Mouse (Mus musculus) CH12.LX (cell line): Measurements from ENCODE around the gene Hs3st3b1. TPM values are rescaled to one million over a fixed set of nuclear protein-coding genes. Genes with fewer than 3 reads are reported as not detected.

Source experiments
- DNase-seq: peaks from one replicate; pipeline ENCODE4 v3.0.0-alpha.2; 2013; ENCODE audit errors: extremely low read depth
- H3K27ac ChIP-seq: 2 replicates; pipeline ENCODE4 v1.5.1; 2012; ENCODE audit warnings: low read depth, mild to moderate bottlenecking, control low read depth, moderate library complexity; ENCODE audit not compliant: insufficient read depth
- H3K27me3 ChIP-seq: replicated peaks from 2 replicates; pipeline ENCODE3; 2012; ENCODE audit warnings: inconsistent platforms
- H3K36me3 ChIP-seq, 2 experiments: replicated peaks in 1 of 2; 2 replicates each; pipeline versions ENCODE3 to v1.6.1; 2012; ENCODE audit warnings: inconsistent platforms in 1 of 2, low read length in 1 of 2, mild to moderate bottlenecking in 1 of 2, mixed read lengths in 1 of 2, moderate library complexity in 1 of 2; ENCODE audit not compliant: control insufficient read depth in 1 of 2, insufficient read depth in 1 of 2
- H3K4me1 ChIP-seq, 2 experiments: 2 replicates each; pipeline ENCODE4 v1.6.1; 2012; ENCODE audit warnings: inconsistent platforms in 1 of 2, moderate library complexity in 1 of 2; ENCODE audit not compliant: insufficient read depth in 2 of 2, control insufficient read depth in 1 of 2
- H3K4me2 ChIP-seq: 2 replicates; pipeline ENCODE4 v1.6.1; 2012; ENCODE audit warnings: low read depth, mild to moderate bottlenecking, control low read depth; ENCODE audit not compliant: poor library complexity, insufficient read depth, severe bottlenecking
- H3K4me3 ChIP-seq, 3 experiments: fragments of 150-350 bp in 1 of 3; sonication (generic) in 1 of 3; replicated peaks in 1 of 3; 2 replicates each; pipeline versions ENCODE3 to v1.5.1; 2011 to 2012; ENCODE audit warnings: low read depth in 2 of 3, low read length in 2 of 3, mild to moderate bottlenecking in 2 of 3, moderate library complexity in 2 of 3, control low read depth in 1 of 3, improper control_type of control experiment in 1 of 3, inconsistent platforms in 1 of 3, mixed read lengths in 1 of 3; ENCODE audit not compliant: poor library complexity in 1 of 3
- H3K79me2 ChIP-seq: replicated peaks from 2 replicates; pipeline ENCODE4 v1.6.1; 2012; ENCODE audit warnings: mild to moderate bottlenecking, moderate library complexity; ENCODE audit not compliant: control insufficient read depth, poor library complexity, insufficient read depth, severe bottlenecking; ENCODE audit errors: extremely low read depth
- H3K9ac ChIP-seq: 2 replicates; pipeline ENCODE4 v1.6.1; 2012; ENCODE audit warnings: low read depth, mild to moderate bottlenecking, control low read depth, moderate library complexity; ENCODE audit not compliant: insufficient read depth
- H3K9me3 ChIP-seq: replicated peaks from 2 replicates; pipeline ENCODE3; 2012; ENCODE audit warnings: low read length, inconsistent platforms, mixed read lengths
- BHLHE40 ChIP-seq: IDR thresholded peaks from 2 replicates; pipeline ENCODE4 v1.6.1; 2011; ENCODE audit warnings: mild to moderate bottlenecking, low read depth, low read length, improper control_type of control experiment
- CHD1 ChIP-seq: IDR thresholded peaks from 2 replicates; pipeline ENCODE4 v1.6.1; 2012; ENCODE audit warnings: low read depth, low read length, improper control_type of control experiment, inconsistent platforms
- CHD2 ChIP-seq: IDR thresholded peaks from 2 replicates; pipeline ENCODE4 v1.6.1; 2011; ENCODE audit warnings: low read length, improper control_type of control experiment
- CTCF ChIP-seq, 2 experiments: IDR thresholded peaks in 1 of 2; conservative IDR thresholded peaks in 1 of 2; 2 replicates each; pipeline ENCODE4 v1.5.1; 2011 to 2012; ENCODE audit warnings: low read depth in 2 of 2, low read length in 2 of 2, improper control_type of control experiment in 1 of 2, inconsistent platforms in 1 of 2, mild to moderate bottlenecking in 1 of 2, moderate library complexity in 1 of 2
- ELF1 ChIP-seq: IDR thresholded peaks from 2 replicates; pipeline ENCODE4 v1.6.1; 2014; ENCODE audit warnings: low read depth, mild to moderate bottlenecking, inconsistent platforms, low read length, improper control_type of control experiment
- IRF4 ChIP-seq: IDR thresholded peaks from 2 replicates; pipeline ENCODE4 v1.6.1; 2014; ENCODE audit warnings: low read depth, mild to moderate bottlenecking, inconsistent platforms, low read length, improper control_type of control experiment
- JUND ChIP-seq: conservative IDR thresholded peaks from 2 replicates; pipeline ENCODE4 v1.6.1; 2011; ENCODE audit warnings: low read depth, low read length, improper control_type of control experiment
- KAT2A ChIP-seq: IDR thresholded peaks from 2 replicates; pipeline ENCODE4 v1.6.1; 2012; ENCODE audit warnings: low read length, improper control_type of control experiment, inconsistent platforms; ENCODE audit not compliant: insufficient replicate concordance
- MAFK ChIP-seq: IDR thresholded peaks from 2 replicates; pipeline ENCODE4 v1.6.1; 2011; ENCODE audit warnings: low read length, improper control_type of control experiment; ENCODE audit not compliant: insufficient replicate concordance
- MAX ChIP-seq: IDR thresholded peaks from 2 replicates; pipeline ENCODE4 v1.6.1; 2011; ENCODE audit warnings: low read length, improper control_type of control experiment
- MAZ ChIP-seq: IDR thresholded peaks from 2 replicates; pipeline ENCODE4 v1.6.1; 2012; ENCODE audit warnings: low read depth, mild to moderate bottlenecking, inconsistent platforms, low read length, improper control_type of control experiment, moderate library complexity
- MEF2A ChIP-seq: IDR thresholded peaks from 2 replicates; pipeline ENCODE4 v1.6.1; 2014; ENCODE audit warnings: low read depth, mild to moderate bottlenecking, inconsistent platforms, low read length, improper control_type of control experiment, borderline replicate concordance
- MXI1 ChIP-seq: IDR thresholded peaks from 2 replicates; pipeline ENCODE4 v1.6.1; 2011; ENCODE audit warnings: mild to moderate bottlenecking, low read depth, low read length, improper control_type of control experiment
- NELFE ChIP-seq: IDR thresholded peaks from 2 replicates; pipeline ENCODE4 v1.6.1; 2011; ENCODE audit warnings: low read depth, low read length, improper control_type of control experiment
- PAX5 ChIP-seq: IDR thresholded peaks from 2 replicates; pipeline ENCODE4 v1.6.1; 2012; ENCODE audit warnings: low read length, inconsistent platforms, mixed read lengths
- RAD21 ChIP-seq: IDR thresholded peaks from 2 replicates; pipeline ENCODE4 v1.6.1; 2011; ENCODE audit warnings: low read depth, mild to moderate bottlenecking, low read length, improper control_type of control experiment, moderate library complexity
- RCOR1 ChIP-seq: conservative IDR thresholded peaks from 2 replicates; pipeline ENCODE4 v1.6.1; 2012; ENCODE audit warnings: low read depth, mild to moderate bottlenecking, inconsistent platforms, low read length, improper control_type of control experiment
- SIN3A ChIP-seq: IDR thresholded peaks from 2 replicates; pipeline ENCODE4 v1.6.1; 2012; ENCODE audit warnings: low read length, improper control_type of control experiment, inconsistent platforms
- SMC3 ChIP-seq: IDR thresholded peaks from 2 replicates; pipeline ENCODE4 v1.6.1; 2011; ENCODE audit warnings: low read depth, low read length, improper control_type of control experiment
- TBP ChIP-seq: conservative IDR thresholded peaks from 2 replicates; pipeline ENCODE4 v1.6.1; 2011; ENCODE audit warnings: low read depth, low read length, improper control_type of control experiment
- TCF12 ChIP-seq: IDR thresholded peaks from 2 replicates; pipeline ENCODE4 v1.6.1; 2014; ENCODE audit warnings: low read depth, mild to moderate bottlenecking, inconsistent platforms, low read length, improper control_type of control experiment
- USF1 ChIP-seq: IDR thresholded peaks from 2 replicates; pipeline ENCODE4 v1.6.1; 2014; ENCODE audit warnings: low read depth, mild to moderate bottlenecking, inconsistent platforms, low read length, improper control_type of control experiment
- USF2 ChIP-seq: conservative IDR thresholded peaks from 2 replicates; pipeline ENCODE4 v1.6.1; 2011; ENCODE audit warnings: low read depth, low read length, improper control_type of control experiment
- ZC3H11A ChIP-seq: IDR thresholded peaks from 2 replicates; pipeline ENCODE4 v1.6.1; 2012; ENCODE audit warnings: low read depth, mild to moderate bottlenecking, inconsistent platforms, low read length, improper control_type of control experiment
- ZNF384 ChIP-seq: IDR thresholded peaks from 2 replicates; pipeline ENCODE4 v1.6.1; 2012; ENCODE audit warnings: low read depth, low read length, improper control_type of control experiment, inconsistent platforms
- dilution Hi-C: fragments of 300-500 bp; cut with MboI; formaldehyde crosslinking; loops from 2 replicates; pipeline ENCODE4 v1.14.3; 2020; ENCODE audit warnings: low sequenced_read_pairs; ENCODE audit not compliant: extremely low pct_unique_long_range_greater_than_20kb, extremely low pct_ligation_motif_present
- in situ Hi-C: fragments of 300-500 bp; cut with MboI; formaldehyde crosslinking; loops from 3 replicates; pipeline ENCODE4 v1.14.3; 2019; ENCODE audit warnings: low sequenced_read_pairs, low pct_ligation_motif_present, low pct_unique_long_range_greater_than_20kb, mixed read lengths
- polyA plus RNA-seq: library from polyadenylated mRNA; unstranded; fragments of >175 nt; gene quantifications from 2 replicates; pipeline ENCODE4 v1.2.1, GENCODE M21; 2012; ENCODE audit warnings: low read depth; ENCODE audit not compliant: insufficient read length
- total RNA-seq, 2 experiments: library from RNA; depleted of rRNA; stranded (reverse); fragments of 300-350 nt in 1 of 2; fragments of >200 nt in 1 of 2; gene quantifications; 2 replicates each; pipeline ENCODE4 v1.2.3; 2012 to 2014

Hs3st3b1 gene
- total and polyA plus RNA-seq, 3 experiments, result 1.1 to 2.0 (median 2.0) TPM

- Histone ChIP-seq H3K79me2 (no peaks in the 10 kb centered on the region), H3K27me3 (no peaks in the 10 kb centered on the region), H3K36me3 (peaks cover 0 to 3% of the 10 kb centered on the region in 2 experiments), H3K4me2 (no peak overlapping the region), H3K27ac (no peak overlapping the region), H3K4me1 (peaks cover 9 to 18% of the 10 kb centered on the region in 2 experiments), H3K9me3 (no peaks in the 10 kb centered on the region), H3K9ac (no peak overlapping the region), H3K4me3 (no peak overlapping the region)
- in situ Hi-C loops, result no loop called here
- TF ChIP-seq MAZ (no peak), SIN3A (no peak), MXI1 (no peak), USF1 (no peak), SMC3 (peak; percentile 80), IRF4 (no peak), ZNF384 (no peak), MEF2A (no peak), MAFK (no peak), ELF1 (no peak), RAD21 (peak; percentile 56), USF2 (no peak), ZC3H11A (no peak), JUND (no peak), RCOR1 (no peak), TBP (no peak), CTCF (conservative IDR thresholded peaks at IDR 0.05 in 1 of 2, IDR thresholded peaks at IDR 0.05 in 1 of 2; ENCODE audit: low read depth in 2 of 2, low read length in 2 of 2) (peak in 1 of 2 experiments; percentile 72; a peak in 2 of 4 replicates), CHD2 (no peak), BHLHE40 (no peak), NELFE (0 out of 2 replicates have a peak, but pooled peaks have one; percentile 20), CHD1 (no peak), KAT2A (no peak), TCF12 (no peak), PAX5 (no peak), MAX (no peak)
- DNase-seq, result peak; percentile 59
- dilution Hi-C loops, result no loop called here
Observed at GRCm38 (mm10) chr11:63957207-63957606, 35.1 kb upstream of the Hs3st3b1 start.
